ENCODE assay signal across 16 mouse cellular contexts in genomic region chr16:11071887-11072286, GRCm38 (mm10). TPM values are rescaled to one million over a fixed set of nuclear protein-coding genes. Genes with fewer than 3 reads are reported as not detected.
DNase-seq lines count a peak whose midpoint lies in the region; ATAC-seq and TF ChIP-seq lines count a peak whose summit lies in the region.
"Had no signal": no experiment of that assay in that cellular context is flagged by ENCODE, and none has a peak within 500 bp of the region (broad histone marks: within the 10 kb centered on the region; RNA-seq: fewer than 3 reads in every experiment).

No protein-coding gene starts in this region.

- no peak for ATAC-seq in hindbrain, embryonic 13.5 days (ENCODE audit: low FRiP score)
- no peak for ATAC-seq in hindbrain, embryonic 14.5 days (ENCODE audit: low FRiP score)
- peak; percentile 43 to 48; a peak in 3 of 4 replicates for ATAC-seq in hematopoietic stem cell, adult 5-6 weeks (replicated peaks in 1 of 2; ENCODE audit: insufficient read depth in 1 of 2, low FRiP score in 2 of 2, low TSS enrichment in 1 of 2, low read depth in 1 of 2, poor library complexity in 2 of 2, severe bottlenecking in 2 of 2)
- ATAC-seq in CD4-positive, CD25-positive, alpha-beta regulatory T cell, adult 4 months, result no peak
- ATAC-seq: forebrain, embryonic 16.5 days; intestine, embryonic 15.5 days had no signal

- H3K9me3 ChIP-seq in hindbrain, embryonic 13.5 days, result no peaks in the 10 kb centered on the region
- no peaks in the 10 kb centered on the region for H3K9me3 ChIP-seq in hindbrain, embryonic 14.5 days (ENCODE audit: control insufficient read depth, low read length)
- H3K9me3 ChIP-seq: G1E; intestine, embryonic 15.5 days; kidney, embryonic 15.5 days; limb, embryonic 15.5 days; midbrain, embryonic 12.5 days had no signal

- H3K27ac ChIP-seq in hindbrain, embryonic 13.5 days, result peak overlapping the region; percentile 13; the same call in 1 of the 2 replicates
- H3K27ac ChIP-seq in hindbrain, embryonic 14.5 days, result no peak overlapping the region
- H3K27ac ChIP-seq in spleen, adult 2 months (ENCODE audit: insufficient read depth, low read length), result peak overlapping the region; percentile 88
- H3K27ac ChIP-seq: intestine, embryonic 15.5 days; kidney, embryonic 15.5 days; limb, embryonic 15.5 days had no signal

- no peaks in the 10 kb centered on the region for H3K27me3 ChIP-seq in hindbrain, embryonic 13.5 days
- no peaks in the 10 kb centered on the region for H3K27me3 ChIP-seq in hindbrain, embryonic 14.5 days (ENCODE audit: control insufficient read depth, insufficient read depth, low read length)
- H3K27me3 ChIP-seq in spleen, adult 2 months (ENCODE audit: control insufficient read depth, insufficient read depth, low read length), result no peaks in the 10 kb centered on the region
- H3K27me3 ChIP-seq: intestine, embryonic 15.5 days; kidney, embryonic 15.5 days; limb, embryonic 15.5 days; midbrain, embryonic 12.5 days had no signal

- H3K36me3 ChIP-seq in hindbrain, embryonic 13.5 days, result peaks cover 50% of the 10 kb centered on the region
- peaks cover 59% of the 10 kb centered on the region for H3K36me3 ChIP-seq in hindbrain, embryonic 14.5 days (replicated peaks; ENCODE audit: control insufficient read depth, insufficient read depth)
- peaks cover 39% of the 10 kb centered on the region for H3K36me3 ChIP-seq in spleen, adult 2 months (ENCODE audit: control insufficient read depth, insufficient read depth, low read length)

- WGBS in hindbrain, embryonic 13.5 days, result 93% methylated on average over 4 of the region's 4 CpGs
- 88% methylated on average over 4 of the region's 4 CpGs for WGBS in hindbrain, embryonic 14.5 days
- WGBS in spleen, adult 2 months, result 33% methylated on average over 4 of the region's 4 CpGs

- no peak overlapping the region for H3K4me3 ChIP-seq in hindbrain, embryonic 13.5 days
- no peak overlapping the region for H3K4me3 ChIP-seq in hindbrain, embryonic 14.5 days (replicated peaks; ENCODE audit: low read length)
- H3K4me3 ChIP-seq in spleen, adult 2 months (ENCODE audit: extremely low read depth, insufficient read depth, insufficient read length), result no peak overlapping the region
- H3K4me3 ChIP-seq: intestine, embryonic 15.5 days; kidney, embryonic 15.5 days; limb, embryonic 15.5 days; midbrain, embryonic 12.5 days had no signal

- no peak overlapping the region for H3K9ac ChIP-seq in hindbrain, embryonic 13.5 days
- H3K9ac ChIP-seq in hindbrain, embryonic 14.5 days, result no peak overlapping the region
- H3K9ac ChIP-seq: intestine, embryonic 15.5 days; kidney, embryonic 15.5 days; limb, embryonic 15.5 days; midbrain, embryonic 12.5 days had no signal

- H3K4me1 ChIP-seq in hindbrain, embryonic 13.5 days (replicated peaks), result peaks cover 72% of the 10 kb centered on the region
- peaks cover 46% of the 10 kb centered on the region for H3K4me1 ChIP-seq in hindbrain, embryonic 14.5 days (replicated peaks; ENCODE audit: control insufficient read depth, insufficient read depth, low read length)
- peaks cover 50% of the 10 kb centered on the region for H3K4me1 ChIP-seq in spleen, adult 2 months (ENCODE audit: control insufficient read depth, insufficient read depth, insufficient read length)

- no peak for DNase-seq in hindbrain, embryonic 14.5 days (ENCODE audit: low spot score)
- peak; percentile 53 to 75 for DNase-seq in spleen, adult 2 months (ENCODE audit: low read depth in 1 of 2, low spot score in 2 of 2)
- no peak for DNase-seq in spleen, adult 12 weeks (ENCODE audit: low spot score)
- peak; percentile 43 to 69 for DNase-seq in thymus, postnatal 36 days
- DNase-seq: lung, adult 18-20 months; lung, postnatal 36 days had no signal

- TF ChIP-seq CTCF in spleen, adult 2 months (IDR thresholded peaks at IDR 0.05; ENCODE audit: extremely low read depth, insufficient read depth, insufficient read length, insufficient replicate concordance), result no peak

- no peak overlapping the region for H3K4me2 ChIP-seq in hindbrain, embryonic 13.5 days
- H3K4me2 ChIP-seq in hindbrain, embryonic 14.5 days (replicated peaks), result no peak overlapping the region
- H3K4me2 ChIP-seq: heart, embryonic 11.5 days; intestine, embryonic 15.5 days; kidney, embryonic 15.5 days; limb, embryonic 15.5 days; midbrain, embryonic 12.5 days had no signal

- no peak; the same call in 1 of the 2 replicates for TF ChIP-seq POLR2A in spleen, adult 2 months (IDR thresholded peaks at IDR 0.05; ENCODE audit: low read depth, low read length)

RNA-seq across cellular contexts. Expression of gene Litaf, which starts 5.9 kb away (rescaled TPM):
- 36.4 and 40.6 TPM in 2 replicates for polyA plus RNA-seq in hindbrain, embryonic 13.5 days (2015; fragmentation: Nextera tagmentation; extraction: Ambion mirVana)
- polyA plus RNA-seq in hindbrain, embryonic 14.5 days (2014; fragmentation: Nextera tagmentation; extraction: Ambion mirVana), result 23.9 and 27.2 TPM in 2 replicates
- polyA plus RNA-seq in spleen, adult 2 months (2012; rRNA removed), result 115 and 171 TPM in 2 replicates
- 30.8 and 36.9 TPM in 2 replicates for total RNA-seq in hematopoietic stem cell, adult 5-6 weeks (2017)
- polyA plus RNA-seq in CD4-positive, CD25-positive, alpha-beta regulatory T cell, adult 4 months (2017; shearing (Covaris generic)), result 10 to 100 TPM; 47.2 to 61.2 TPM

RNA-seq across cellular contexts. Expression of gene Snn, which starts 11.1 kb away (rescaled TPM):
- 145 TPM in 2 replicates for polyA plus RNA-seq in hindbrain, embryonic 13.5 days (2015; fragmentation: Nextera tagmentation; extraction: Ambion mirVana)
- 147 and 158 TPM in 2 replicates for polyA plus RNA-seq in hindbrain, embryonic 14.5 days (2014; fragmentation: Nextera tagmentation; extraction: Ambion mirVana)
- 129 and 155 TPM in 2 replicates for polyA plus RNA-seq in spleen, adult 2 months (2012; rRNA removed)
- total RNA-seq in hematopoietic stem cell, adult 5-6 weeks (2017), result 22.7 and 42.1 TPM in 2 replicates
- 1 to 10 TPM; 1.3 to 3.5 TPM for polyA plus RNA-seq in CD4-positive, CD25-positive, alpha-beta regulatory T cell, adult 4 months (2017; shearing (Covaris generic))

Comparison
In these comparisons a context has a peak if more than half of its experiments do, and no peak if none do; other contexts are left out.
1. DNase-seq: peak in spleen, adult 2 months (2 of 2) and thymus, postnatal 36 days (2 of 2); none in hindbrain, embryonic 14.5 days (single experiment) and spleen, adult 12 weeks (single experiment).
2. ATAC-seq: peak in hematopoietic stem cell, adult 5-6 weeks (2 of 2); none in hindbrain, embryonic 13.5 days (single experiment), hindbrain, embryonic 14.5 days (single experiment) and CD4-positive, CD25-positive, alpha-beta regulatory T cell, adult 4 months (single experiment).
3. RNA of gene Snn, which starts 11.1 kb away (polyA plus RNA-seq): 147 to 158 TPM in hindbrain, embryonic 14.5 days, 145 TPM in hindbrain, embryonic 13.5 days and 129 to 155 TPM in spleen, adult 2 months; 1.3 to 3.5 TPM in CD4-positive, CD25-positive, alpha-beta regulatory T cell, adult 4 months; every median in the first group is over 10 times any median in the second.